8 mouse cellular contexts compared by ENCODE assay signal in genomic region chr9:118737601-118738137, GRCm38 (mm10).
DNase-seq lines count a peak whose midpoint lies in the region; ATAC-seq and TF ChIP-seq lines count a peak whose summit lies in the region.

No protein-coding gene starts in this region.

- intact Hi-C loops in heart, postnatal 10 days (cut with DNase I), result loop anchor here (2.0 kb wide), 1 partner anchor 25 kb away; no protein-coding TSS in a partner anchor

- 37% methylated on average over 9 of the region's 9 CpGs for WGBS in limb, embryonic 12.5 days
- WGBS in limb, embryonic 10.5 days, result 66% methylated on average over 9 of the region's 9 CpGs
- WGBS in lung, embryonic 14.5 days, result 11% methylated on average over 9 of the region's 9 CpGs

- no peak for ATAC-seq in limb, embryonic 12.5 days (ENCODE audit: insufficient number of reproducible peaks, insufficient read depth, low FRiP score, low TSS enrichment, low read depth)
- peak; percentile 87 for ATAC-seq in lung, embryonic 14.5 days (ENCODE audit: insufficient read depth)

- no peaks in the 10 kb centered on the region for H3K36me3 ChIP-seq in limb, embryonic 12.5 days
- H3K36me3 ChIP-seq in limb, embryonic 10.5 days, result no peaks in the 10 kb centered on the region
- no peaks in the 10 kb centered on the region for H3K36me3 ChIP-seq in lung, embryonic 14.5 days (ENCODE audit: insufficient read depth)

- no peak overlapping the region for H3K9ac ChIP-seq in limb, embryonic 12.5 days (replicated peaks)
- H3K9ac ChIP-seq in lung, embryonic 14.5 days, result no peak overlapping the region

- H3K27me3 ChIP-seq in limb, embryonic 12.5 days, result no peaks in the 10 kb centered on the region
- H3K27me3 ChIP-seq in limb, embryonic 10.5 days (ENCODE audit: low read depth, poor library complexity, severe bottlenecking), result no peaks in the 10 kb centered on the region
- H3K27me3 ChIP-seq in lung, embryonic 14.5 days (ENCODE audit: insufficient read depth, low read length), result no peaks in the 10 kb centered on the region

- no peak overlapping the region for H3K4me2 ChIP-seq in limb, embryonic 12.5 days
- no peak overlapping the region for H3K4me2 ChIP-seq in lung, embryonic 14.5 days

- DNase-seq in limb, embryonic 10.5 days (ENCODE audit: low spot score), result no peak
- peak; percentile 85 to 87 for DNase-seq in heart, postnatal 10 days
- DNase-seq in lung, embryonic 14.5 days, result peak; percentile 87
- peak; percentile 45 to 79 for DNase-seq in urinary bladder, postnatal 36 days (ENCODE audit: low spot score in 2 of 2)
- no peak for DNase-seq in natural killer cell, adult 2 months (ENCODE audit: low spot score in 2 of 2)
- DNase-seq in layer of hippocampus, adult 18-20 months (ENCODE audit: low spot score in 2 of 2), result no peak
- DNase-seq in embryo, embryonic 10 days (ENCODE audit: low spot score), result no peak

- no peak for TF ChIP-seq CTCF in lung, embryonic 14.5 days (IDR thresholded peaks at IDR 0.05; ENCODE audit: low read depth)

- H3K27ac ChIP-seq in limb, embryonic 12.5 days, result peak overlapping the region; percentile 42; the same call in 1 of the 2 replicates
- H3K27ac ChIP-seq in limb, embryonic 10.5 days, result no peak overlapping the region
- peak overlapping the region; percentile 88 for H3K27ac ChIP-seq in lung, embryonic 14.5 days (ENCODE audit: low read depth)

- H3K9me3 ChIP-seq in limb, embryonic 12.5 days, result no peaks in the 10 kb centered on the region
- no peaks in the 10 kb centered on the region for H3K9me3 ChIP-seq in limb, embryonic 10.5 days (replicated peaks)
- H3K9me3 ChIP-seq in lung, embryonic 14.5 days (ENCODE audit: low read depth, low read length), result no peaks in the 10 kb centered on the region

- peaks cover 25% of the 10 kb centered on the region for H3K4me1 ChIP-seq in limb, embryonic 12.5 days (replicated peaks)
- peaks cover 32% of the 10 kb centered on the region for H3K4me1 ChIP-seq in limb, embryonic 10.5 days
- peaks cover 23% of the 10 kb centered on the region for H3K4me1 ChIP-seq in lung, embryonic 14.5 days (ENCODE audit: insufficient read depth)

- H3K4me3 ChIP-seq in limb, embryonic 12.5 days (replicated peaks), result no peak overlapping the region
- H3K4me3 ChIP-seq in limb, embryonic 10.5 days, result no peak overlapping the region
- no peak overlapping the region for H3K4me3 ChIP-seq in lung, embryonic 14.5 days (ENCODE audit: low read depth, low read length)

Comparison
In these comparisons a context has a peak if more than half of its experiments do, and no peak if none do; other contexts are left out.
1. DNase-seq: peak in heart, postnatal 10 days (2 of 2), lung, embryonic 14.5 days (single experiment) and urinary bladder, postnatal 36 days (2 of 2); none in limb, embryonic 10.5 days (single experiment), natural killer cell, adult 2 months (0 of 2), layer of hippocampus, adult 18-20 months (0 of 2) and embryo, embryonic 10 days (single experiment).